Mouse (Mus musculus): Measurements from ENCODE around the gene Pitx2. TPM values are rescaled to one million over a fixed set of nuclear protein-coding genes. Genes with fewer than 3 reads are reported as not detected.

The Pitx2 gene
- polyA plus RNA-seq (2015; fragmentation: Nextera tagmentation; extraction: Ambion mirVana) = 2.1 and 2.6 TPM in 2 replicates

DNA sequence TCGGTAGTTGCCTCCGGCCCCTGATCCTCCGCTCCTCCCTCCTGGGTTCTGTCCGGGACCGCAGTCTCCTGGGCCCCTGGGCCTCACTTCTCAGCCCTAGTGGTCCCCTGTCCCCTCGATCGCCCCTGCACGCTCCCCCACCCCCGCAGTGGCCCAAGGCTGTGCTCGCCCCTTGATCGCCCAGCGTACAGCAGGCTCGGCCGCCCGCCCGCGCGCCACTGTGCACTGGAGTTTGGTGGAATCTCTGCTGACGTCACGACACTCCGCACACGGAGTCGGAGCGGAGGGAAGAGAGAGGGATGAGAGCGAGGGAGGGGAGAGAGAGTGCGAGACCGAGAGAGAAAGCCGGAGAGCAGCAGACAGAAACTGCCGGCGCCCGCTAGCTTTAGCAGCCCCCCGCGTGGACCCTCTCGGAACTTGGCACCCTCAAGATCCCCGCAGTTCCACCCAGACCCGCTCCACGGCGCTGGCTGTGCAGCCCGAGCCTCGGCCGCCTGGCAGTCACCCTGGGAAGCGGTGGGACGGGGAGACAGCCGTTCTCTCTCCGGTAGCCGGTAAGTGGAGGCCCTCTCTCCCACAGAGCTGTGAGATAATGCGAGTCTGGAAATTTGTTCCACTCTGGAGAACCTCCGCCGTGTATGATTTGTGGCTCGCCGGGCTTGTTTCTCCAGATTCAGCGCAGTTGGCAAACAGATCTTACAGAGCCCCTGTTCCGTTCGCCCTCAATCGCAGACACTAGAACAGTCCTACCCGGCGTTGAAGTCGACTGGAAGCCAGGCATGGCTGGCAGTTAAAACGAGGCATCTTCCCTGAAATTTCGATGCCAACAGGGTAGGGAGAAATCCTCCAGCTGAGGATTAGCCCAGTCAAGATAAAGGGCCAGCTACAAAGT lies at the start of gene Pitx2:
TSS of gene Pitx2 (plus strand) at position 270 of the 892 bp plus-strand sequence.
- no peaks in the 10 kb centered on the region for H3K36me3 ChIP-seq
- H3K4me3 ChIP-seq = peak within 1 kb of the TSS; percentile 34
- H3K4me1 ChIP-seq (replicated peaks) = peaks cover 28% of the 10 kb centered on the region
- under 1% methylated on average over 60 of the region's 60 CpGs for WGBS
- no peak within 1 kb of the TSS; the same call in 1 of the 2 replicates for H3K9ac ChIP-seq
- H3K9me3 ChIP-seq = no peaks in the 10 kb centered on the region
- peak within 1 kb of the TSS; percentile 55 for H3K4me2 ChIP-seq
- H3K27me3 ChIP-seq = peaks cover 91% of the 10 kb centered on the region
- H3K27ac ChIP-seq = no peak within 1 kb of the TSS
- ATAC-seq (ENCODE audit: low FRiP score) = peak; percentile 52

- no peak overlapping the region for H3K4me2 ChIP-seq
- no peaks in the 10 kb centered on the region for H3K27me3 ChIP-seq
Observed at GRCm38 (mm10) chr3:129150001-129150400, 49.7 kb upstream of the Pitx2 start.

DNA sequence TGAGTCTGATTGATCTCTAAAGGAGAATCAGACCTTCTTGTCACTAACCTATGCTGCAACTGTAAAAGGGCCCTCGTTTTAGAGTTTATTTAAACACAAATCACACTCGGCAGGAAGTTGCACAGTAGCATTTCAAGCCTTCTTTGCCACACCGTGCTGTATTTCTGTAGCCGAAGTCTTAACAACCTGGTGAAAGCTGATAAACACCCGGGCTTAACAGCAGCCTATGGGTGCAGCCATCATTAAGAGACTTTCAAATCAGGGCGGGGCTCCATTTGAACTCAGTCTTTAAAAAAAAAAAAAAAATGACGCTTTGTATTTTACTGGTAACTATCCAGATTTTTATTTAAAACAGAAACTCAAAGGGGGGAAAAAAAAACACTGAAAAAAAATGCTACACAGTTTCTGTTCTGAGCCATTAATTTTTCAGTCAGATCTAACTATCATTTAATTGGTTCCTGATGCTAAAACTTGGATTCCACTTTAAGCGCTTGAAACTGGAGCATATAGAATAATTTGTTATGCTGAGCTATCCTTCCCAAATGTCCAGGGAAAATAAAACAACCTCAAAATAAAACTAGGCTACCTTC lies 48.5 kb upstream of the Pitx2 start:
- Histone ChIP-seq H3K9me3 (no peaks in the 10 kb centered on the region), H3K4me3 (no peak overlapping the region), H3K4me2 (no peak overlapping the region), H3K9ac (no peak overlapping the region), H3K36me3 (no peaks in the 10 kb centered on the region), H3K4me1 (replicated peaks) (no peaks in the 10 kb centered on the region), H3K27me3 (no peaks in the 10 kb centered on the region), H3K27ac (no peak overlapping the region)
- no peak for ATAC-seq (ENCODE audit: low FRiP score)
- WGBS = 79% methylated on average over 8 of the region's 8 CpGs

More at GRCm38 (mm10) chr3:129150001-129150400, 49.7 kb upstream of the Pitx2 start:
- no peaks in the 10 kb centered on the region for H3K36me3 ChIP-seq
- 78% methylated on average over 2 of the region's 2 CpGs for WGBS
- no peak overlapping the region for H3K4me3 ChIP-seq
- no peak for ATAC-seq (ENCODE audit: low FRiP score)
- H3K27ac ChIP-seq = no peak overlapping the region
- no peak overlapping the region for H3K9ac ChIP-seq
- H3K9me3 ChIP-seq = no peaks in the 10 kb centered on the region
- H3K4me1 ChIP-seq (replicated peaks) = no peaks in the 10 kb centered on the region

GRCm38 (mm10) chr3:129158812-129159370 lies 40.8 kb upstream of the Pitx2 start:
- Histone ChIP-seq H3K9me3 (no peaks in the 10 kb centered on the region), H3K27me3 (no peaks in the 10 kb centered on the region), H3K4me1 (replicated peaks) (peaks cover 6% of the 10 kb centered on the region; the same call in 1 of the 2 replicates), H3K4me3 (no peak overlapping the region), H3K4me2 (no peak overlapping the region), H3K27ac (no peak overlapping the region), H3K36me3 (no peaks in the 10 kb centered on the region), H3K9ac (no peak overlapping the region)
- ATAC-seq (ENCODE audit: low FRiP score) = no peak
- WGBS = 58% methylated on average over 9 of the region's 9 CpGs

- Histone ChIP-seq H3K36me3 (no peaks in the 10 kb centered on the region), H3K27me3 (no peaks in the 10 kb centered on the region), H3K27ac (no peak overlapping the region), H3K4me3 (no peak overlapping the region), H3K9me3 (no peaks in the 10 kb centered on the region), H3K9ac (no peak overlapping the region), H3K4me2 (no peak overlapping the region), H3K4me1 (replicated peaks) (peaks cover 6% of the 10 kb centered on the region; the same call in 1 of the 2 replicates)
- 85% methylated on average over 11 of the region's 11 CpGs for WGBS
- no peak for ATAC-seq (ENCODE audit: low FRiP score)
Observed at GRCm38 (mm10) chr3:129161333-129162035, 38.2 kb upstream of the Pitx2 start.

GRCm38 (mm10) chr3:129164246-129164645 lies 35.4 kb upstream of the Pitx2 start:
- no peak for ATAC-seq (ENCODE audit: low FRiP score)
- Histone ChIP-seq H3K4me3 (no peak overlapping the region), H3K4me2 (no peak overlapping the region), H3K9me3 (no peaks in the 10 kb centered on the region), H3K27me3 (no peaks in the 10 kb centered on the region), H3K4me1 (replicated peaks) (no peaks in the 10 kb centered on the region), H3K9ac (no peak overlapping the region), H3K36me3 (no peaks in the 10 kb centered on the region), H3K27ac (no peak overlapping the region)
- WGBS = 72% methylated on average over 1 of the region's 1 CpGs

- no peaks in the 10 kb centered on the region for H3K4me1 ChIP-seq (replicated peaks)
- H3K4me3 ChIP-seq = no peak overlapping the region
- WGBS = 93% methylated on average over 8 of the region's 8 CpGs
- no peak overlapping the region for H3K9ac ChIP-seq
- no peak overlapping the region for H3K4me2 ChIP-seq
- no peaks in the 10 kb centered on the region for H3K27me3 ChIP-seq
- no peak for ATAC-seq (ENCODE audit: low FRiP score)
- no peaks in the 10 kb centered on the region for H3K9me3 ChIP-seq
- H3K27ac ChIP-seq = no peak overlapping the region
- H3K36me3 ChIP-seq = no peaks in the 10 kb centered on the region
Observed at GRCm38 (mm10) chr3:129165715-129166114, 34.0 kb upstream of the Pitx2 start.

GRCm38 (mm10) chr3:129166684-129167083 lies 33.0 kb upstream of the Pitx2 start:
- Histone ChIP-seq H3K27ac (no peak overlapping the region), H3K4me1 (replicated peaks) (no peaks in the 10 kb centered on the region), H3K9me3 (no peaks in the 10 kb centered on the region), H3K9ac (no peak overlapping the region), H3K36me3 (no peaks in the 10 kb centered on the region), H3K4me2 (no peak overlapping the region), H3K4me3 (no peak overlapping the region), H3K27me3 (no peaks in the 10 kb centered on the region)
- ATAC-seq (ENCODE audit: low FRiP score) = no peak
- WGBS = 11% methylated on average over 6 of the region's 6 CpGs

- 75% methylated on average over 7 of the region's 7 CpGs for WGBS
- Histone ChIP-seq H3K4me1 (replicated peaks) (no peaks in the 10 kb centered on the region), H3K36me3 (no peaks in the 10 kb centered on the region), H3K4me2 (no peak overlapping the region), H3K27me3 (no peaks in the 10 kb centered on the region), H3K9ac (no peak overlapping the region), H3K4me3 (no peak overlapping the region), H3K9me3 (no peaks in the 10 kb centered on the region), H3K27ac (no peak overlapping the region)
- no peak for ATAC-seq (ENCODE audit: low FRiP score)
Observed at GRCm38 (mm10) chr3:129170416-129170815, 29.3 kb upstream of the Pitx2 start.

- no peak overlapping the region for H3K4me2 ChIP-seq
- H3K27me3 ChIP-seq = no peaks in the 10 kb centered on the region
- H3K9me3 ChIP-seq = no peaks in the 10 kb centered on the region
- no peak for ATAC-seq (ENCODE audit: low FRiP score)
- H3K4me3 ChIP-seq = no peak overlapping the region
- no peak overlapping the region for H3K27ac ChIP-seq
- WGBS = 93% methylated on average over 4 of the region's 4 CpGs
- H3K9ac ChIP-seq = no peak overlapping the region
- H3K36me3 ChIP-seq = no peaks in the 10 kb centered on the region
- no peaks in the 10 kb centered on the region for H3K4me1 ChIP-seq (replicated peaks)
Observed at GRCm38 (mm10) chr3:129171789-129172188, 27.9 kb upstream of the Pitx2 start.

DNA sequence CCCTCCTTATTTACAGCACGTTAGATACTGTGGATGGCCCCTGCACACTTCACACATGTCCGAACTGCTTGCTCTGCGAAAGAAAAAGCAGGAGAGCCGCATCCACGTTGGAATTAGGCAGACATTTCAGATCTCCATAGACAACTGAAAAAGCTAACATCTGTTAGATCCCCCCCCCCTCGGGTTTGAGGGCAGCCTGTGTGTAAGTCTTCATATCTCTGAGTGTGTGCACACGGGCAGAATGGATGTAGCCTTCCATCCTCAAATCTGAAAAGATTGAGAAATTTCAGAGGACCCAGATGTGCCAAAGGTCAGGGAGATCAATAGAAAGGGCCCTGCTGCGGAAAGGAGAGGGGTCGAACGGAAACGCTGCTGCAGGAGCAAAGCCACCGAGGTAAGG lies 5.2 kb upstream of the Pitx2 start:
- Histone ChIP-seq H3K27me3 (peaks cover 78% of the 10 kb centered on the region), H3K4me3 (no peak overlapping the region), H3K36me3 (no peaks in the 10 kb centered on the region), H3K9me3 (no peaks in the 10 kb centered on the region), H3K4me2 (no peak overlapping the region), H3K27ac (no peak overlapping the region), H3K4me1 (replicated peaks) (peaks cover 4% of the 10 kb centered on the region), H3K9ac (no peak overlapping the region)
- 4% methylated on average over 12 of the region's 12 CpGs for WGBS
- ATAC-seq (ENCODE audit: low FRiP score) = no peak

DNA sequence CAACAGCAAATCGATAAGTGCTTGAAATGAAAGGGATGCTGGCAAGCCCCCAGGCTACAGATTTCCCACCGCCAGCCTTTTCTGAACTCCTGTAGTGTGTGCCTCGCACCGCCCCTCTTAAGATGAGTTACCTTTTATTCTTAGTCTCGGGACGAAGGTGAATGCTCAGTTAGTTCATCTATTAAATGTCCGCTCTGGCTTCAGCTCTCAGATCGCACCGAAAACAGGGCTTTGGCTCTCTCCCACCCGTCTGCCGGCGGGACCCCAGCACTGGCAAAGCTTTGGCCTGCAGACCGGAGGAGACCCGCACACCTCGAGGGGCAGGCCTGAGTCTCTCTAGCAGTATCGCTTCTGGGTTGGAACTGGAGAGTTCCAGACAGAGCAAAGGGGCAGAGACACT lies 4.6 kb upstream of the Pitx2 start:
- Histone ChIP-seq H3K9ac (no peak overlapping the region), H3K4me3 (no peak overlapping the region), H3K4me1 (replicated peaks) (peaks cover 10% of the 10 kb centered on the region), H3K27ac (no peak overlapping the region), H3K9me3 (no peaks in the 10 kb centered on the region), H3K4me2 (no peak overlapping the region), H3K36me3 (no peaks in the 10 kb centered on the region), H3K27me3 (peaks cover 84% of the 10 kb centered on the region)
- WGBS = under 1% methylated on average over 16 of the region's 16 CpGs
- no peak for ATAC-seq (ENCODE audit: low FRiP score)

All from hindbrain, embryonic 13.5 days (tissue).